Mouse (Mus musculus): Measurements from ENCODE around the gene Wdr73.
"Not testable (repeated sequence)": the region's sequence is repeated elsewhere in the genome, so short reads cannot be mapped to it uniquely, and the experiment has no call there.

Wdr73 gene

GRCm38 (mm10) chr7:80900944-80901501 lies at the start of gene Wdr73:
Gene Wdr73 (minus strand): TSS chr7:80901269.
- peak; percentile 85 for DNase-seq

DNA sequence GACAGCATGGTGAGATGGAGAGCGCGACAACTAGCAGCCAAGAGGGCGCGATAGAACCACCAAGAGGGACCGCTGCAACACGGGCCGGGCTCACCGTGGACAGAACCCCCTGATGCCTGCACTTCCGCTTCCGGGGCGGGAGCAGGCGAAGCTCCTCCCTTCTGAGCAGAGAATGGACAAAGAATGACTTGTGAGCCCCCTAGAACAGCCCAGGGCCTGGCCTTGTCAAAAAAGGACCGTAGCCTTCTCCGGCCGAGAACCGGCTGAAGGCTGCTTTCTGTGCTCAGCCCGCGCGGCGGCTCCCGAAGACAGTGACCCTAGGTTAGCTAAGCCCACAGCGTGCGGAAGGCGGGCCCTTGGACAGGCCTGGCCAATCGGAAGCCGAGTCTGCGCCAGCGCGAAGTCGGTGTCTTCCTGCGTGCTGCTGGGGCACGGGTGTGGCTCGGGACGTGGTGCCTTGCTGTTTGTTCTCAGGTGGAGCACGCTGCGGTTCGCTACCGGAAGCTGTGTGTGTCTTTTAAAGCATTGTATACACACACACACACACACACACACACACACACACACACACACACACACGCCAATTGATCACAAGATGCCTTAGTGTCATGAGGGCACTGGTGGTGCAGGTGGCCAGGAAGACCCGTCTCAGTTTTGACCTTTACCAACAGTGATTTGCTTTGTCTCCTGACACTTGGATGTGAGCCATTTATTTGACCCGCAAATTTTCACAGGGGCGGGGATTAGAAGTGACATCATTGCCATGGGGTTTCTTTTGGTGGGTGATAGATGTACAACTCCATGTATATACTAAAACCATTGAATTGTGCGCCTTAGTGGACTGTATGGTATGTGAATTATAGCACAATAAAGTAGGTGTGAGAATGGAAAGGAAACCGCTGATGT lies 46.6 kb upstream of the Wdr73 start, which contains the start of gene Sec11a:
TSS of gene Sec11a (minus strand) at position 336 of the 906 bp plus-strand sequence.
- DNase-seq = peak; percentile 96

DNA sequence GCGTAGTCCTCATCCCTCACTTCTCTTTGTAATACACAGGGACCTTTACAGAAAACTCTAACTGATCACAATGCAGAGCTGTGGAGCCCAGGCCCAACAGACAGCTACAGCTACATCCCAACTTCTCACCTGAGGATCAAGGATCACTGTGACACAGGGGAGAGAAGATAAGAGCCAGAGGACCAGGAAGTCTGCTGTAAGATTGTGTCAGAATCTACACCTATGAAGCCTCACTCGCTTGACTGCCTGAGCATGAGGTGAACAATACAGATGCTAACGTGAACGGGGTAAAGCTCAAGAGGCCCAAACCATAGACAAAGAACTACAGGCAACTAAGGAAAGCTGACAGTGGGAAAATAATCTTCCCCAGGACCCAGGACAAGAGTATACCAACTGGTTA lies 38.7 kb upstream of the Wdr73 start:
- DNase-seq = no peak

- not testable (repeated sequence) for DNase-seq
Observed at GRCm38 (mm10) chr7:80937304-80937666, 36.2 kb upstream of the Wdr73 start.

GRCm38 (mm10) chr7:80936617-80937303 lies 35.7 kb upstream of the Wdr73 start:
- DNase-seq = not testable (repeated sequence)

- no peak for DNase-seq
Observed at GRCm38 (mm10) chr7:80935834-80936233, 34.8 kb upstream of the Wdr73 start.

DNA sequence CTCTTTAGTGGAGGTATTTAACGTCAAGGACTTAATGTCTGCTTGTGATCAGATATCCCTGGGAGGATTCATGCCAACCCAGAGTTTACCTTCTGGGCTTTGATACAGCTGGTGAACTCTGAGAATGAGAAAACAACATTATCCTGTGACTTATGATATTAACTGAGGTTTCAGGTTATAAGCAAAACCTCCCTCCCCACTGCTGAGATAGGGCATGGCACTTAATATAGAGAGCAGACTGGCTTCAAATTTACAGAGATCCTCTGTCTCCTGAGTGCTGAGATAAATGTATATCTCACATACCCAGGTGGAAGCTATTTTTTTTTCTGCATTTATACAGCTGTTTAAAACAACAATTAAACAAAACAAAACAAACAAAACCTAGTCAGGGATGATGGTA lies 31.7 kb upstream of the Wdr73 start:
- DNase-seq = no peak

- no peak for DNase-seq
Observed at GRCm38 (mm10) chr7:80931618-80932207, 30.6 kb upstream of the Wdr73 start.

GRCm38 (mm10) chr7:80923165-80923564 lies 22.1 kb upstream of the Wdr73 start:
- no peak for DNase-seq

- DNase-seq = no peak
Observed at GRCm38 (mm10) chr7:80919647-80920008, 18.6 kb upstream of the Wdr73 start.

GRCm38 (mm10) chr7:80918982-80919646 lies 18.0 kb upstream of the Wdr73 start:
- DNase-seq = no peak

DNA sequence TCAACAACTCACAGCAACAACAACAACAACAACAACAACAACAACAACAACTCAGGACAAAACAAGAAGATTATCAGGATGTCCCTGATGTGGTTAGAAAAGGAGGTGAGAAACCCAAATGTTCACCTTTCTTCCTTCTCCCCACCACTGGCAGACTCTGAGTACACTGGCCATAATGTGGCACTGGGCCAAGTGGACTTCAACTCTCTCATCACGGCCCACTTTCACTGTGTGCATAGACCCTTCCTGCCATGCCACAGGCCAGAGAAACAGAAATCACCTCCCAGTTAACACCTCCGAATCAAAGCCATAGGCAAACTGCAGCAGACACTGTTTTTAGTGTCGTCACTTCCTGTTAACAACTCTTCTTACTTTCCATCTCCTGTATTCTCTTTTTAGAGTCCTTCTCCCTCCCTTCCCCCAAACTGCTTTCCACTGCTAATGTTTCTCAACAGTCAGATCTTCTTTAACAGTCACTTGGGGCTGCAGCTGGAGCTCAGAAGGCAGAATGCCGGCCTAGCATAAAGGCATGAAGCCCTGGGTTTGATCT lies 16.9 kb upstream of the Wdr73 start:
- DNase-seq = no peak

GRCm38 (mm10) chr7:80912496-80912895 lies 11.4 kb upstream of the Wdr73 start:
- DNase-seq = no peak

DNA sequence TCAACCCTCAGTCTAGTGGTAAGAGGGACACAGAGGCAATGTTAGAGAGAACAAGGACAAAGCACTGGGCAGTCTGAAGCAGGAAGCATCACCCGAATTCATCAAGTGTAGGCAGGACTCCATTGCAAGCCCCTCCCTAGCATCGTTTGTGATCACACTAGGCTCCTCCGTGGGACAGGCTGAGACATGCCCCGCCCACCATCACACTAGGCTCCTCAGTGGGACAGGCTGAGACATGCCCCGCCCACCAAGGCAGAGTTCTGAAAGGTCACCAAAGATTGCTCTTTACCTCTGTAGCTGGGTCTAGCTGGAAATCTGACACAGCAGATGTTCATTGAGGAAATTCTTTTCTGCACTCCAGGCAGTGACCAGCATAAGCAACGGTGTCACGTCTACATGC lies 10.0 kb upstream of the Wdr73 start:
- DNase-seq = no peak

- peak; percentile 64 for DNase-seq
Observed at GRCm38 (mm10) chr7:80904921-80905515, 3.9 kb upstream of the Wdr73 start, which contains the start of gene Nmb. Gene Nmb (minus strand): TSS chr7:80905076.

- peak; percentile 18 for DNase-seq
Observed at GRCm38 (mm10) chr7:80903625-80904422, 2.8 kb upstream of the Wdr73 start.

DNA sequence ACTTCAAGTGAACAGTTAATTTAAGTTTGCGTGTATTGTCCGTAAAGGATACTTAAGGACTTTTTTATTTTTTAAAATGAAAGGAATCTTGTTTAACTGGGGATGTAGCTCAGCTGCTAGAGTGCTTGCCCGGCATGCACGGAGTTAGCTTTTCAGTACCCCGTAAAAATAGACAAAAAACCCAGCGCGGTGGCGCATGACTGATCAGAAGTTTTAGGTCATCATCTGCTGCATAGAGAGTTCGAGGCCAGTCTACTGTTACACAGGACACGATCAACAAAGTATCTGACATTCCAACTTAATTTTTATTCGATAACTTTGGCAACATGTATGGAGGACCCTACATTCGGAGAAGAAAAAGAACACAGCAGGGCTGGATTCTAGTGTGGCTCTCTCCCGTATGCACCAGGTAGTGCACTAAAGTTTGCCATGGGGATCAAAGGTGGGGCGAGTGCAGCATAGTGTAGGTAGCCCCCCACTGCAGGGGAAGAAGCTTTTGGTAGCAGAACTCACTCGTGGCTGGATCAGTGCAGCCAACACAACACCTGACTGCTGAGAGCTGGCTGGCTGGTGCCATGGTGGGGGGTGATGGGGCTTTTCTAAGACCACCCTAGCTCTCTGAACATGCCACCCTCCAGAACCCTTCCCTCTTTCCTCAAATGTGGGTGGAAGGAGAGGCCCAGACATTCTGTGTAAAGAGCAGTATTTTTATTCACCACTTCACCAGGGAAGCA lies 639 bp upstream of the Wdr73 start:
- peak; percentile 31 for DNase-seq

DNA sequence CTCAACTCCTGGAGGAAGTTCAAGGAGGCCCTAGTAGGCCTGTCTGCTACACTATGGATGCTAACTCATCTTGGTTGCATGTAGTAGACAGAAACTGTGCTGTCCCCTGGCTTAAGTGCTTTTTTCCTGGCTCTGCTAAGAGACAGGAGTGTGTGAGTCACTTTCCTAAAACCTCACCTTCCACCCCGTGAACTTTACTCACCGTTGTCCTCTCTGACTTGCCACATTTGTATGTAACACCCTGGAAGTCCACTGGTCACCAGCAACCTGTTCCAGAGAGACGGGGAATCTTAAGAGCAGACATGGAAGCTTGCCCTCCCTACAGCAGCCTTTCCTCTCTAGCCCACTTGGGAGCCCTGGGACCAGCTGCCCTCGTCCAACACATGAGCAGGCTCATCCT lies 3.3 kb downstream of the Wdr73 start:
- DNase-seq = no peak

- no peak for DNase-seq
Observed at GRCm38 (mm10) chr7:80897134-80897533, 3.9 kb downstream of the Wdr73 start.

GRCm38 (mm10) chr7:80894815-80895519 lies 6.1 kb downstream of the Wdr73 start:
- DNase-seq = no peak

All from cerebellum, adult 11-12 months (tissue).